Mouse (Mus musculus) ES-Bruce4 (cell line): ENCODE results near the gene Dpp9.

Experiments
- CTCF ChIP-seq: IDR thresholded peaks from one replicate; pipeline ENCODE4 v1.8.1; 2011; ENCODE audit warnings: low read depth, low read length
- EP300 ChIP-seq: IDR thresholded peaks from 2 replicates; pipeline ENCODE4 v1.6.1; 2011; ENCODE audit warnings: low read depth, low read length; ENCODE audit not compliant: insufficient read depth
- POLR2A ChIP-seq: IDR thresholded peaks from one replicate; pipeline ENCODE4 v1.8.1; 2011; ENCODE audit warnings: low read length; ENCODE audit not compliant: insufficient read depth

- TF ChIP-seq CTCF (no peak), EP300 (no peak), POLR2A (no peak)
Measured at GRCm38 (mm10) chr17:56211090-56211489, 7.6 kb downstream of the Dpp9 start.
